Mouse (Mus musculus) testis, postnatal 10 days (tissue): Measurements from ENCODE around the gene Nfic.

ENCODE experiments used
- DNase-seq: peaks from one replicate; pipeline ENCODE4 v3.0.0; 2021; ENCODE audit warnings: low spot score

Gene Nfic

GRCm38 (mm10) chr10:81485479-81486018 lies 30.1 kb upstream of the Nfic start:
- DNase-seq, result no peak

DNA sequence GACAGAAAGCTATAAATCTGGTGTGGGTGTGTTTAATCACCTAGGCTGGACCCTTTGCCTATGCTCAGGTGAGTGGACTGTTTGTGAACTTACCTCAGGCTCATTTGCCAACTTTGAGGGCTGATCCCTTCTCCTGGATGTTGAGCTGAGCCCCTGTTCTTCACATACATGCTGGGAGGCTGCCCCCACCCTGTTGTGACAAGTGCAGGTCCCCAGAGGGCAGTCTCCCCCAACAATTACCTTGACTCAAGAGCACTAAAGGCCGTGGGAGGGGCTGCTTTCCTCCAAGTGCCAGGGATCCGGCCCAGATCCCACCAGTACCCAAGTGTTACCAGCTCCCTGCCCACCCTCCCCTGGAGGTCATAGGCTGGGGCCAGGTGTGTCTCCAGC lies 29.6 kb upstream of the Nfic start:
- DNase-seq, result no peak

GRCm38 (mm10) chr10:81484441-81485059 lies 29.1 kb upstream of the Nfic start:
- DNase-seq, result no peak

DNA sequence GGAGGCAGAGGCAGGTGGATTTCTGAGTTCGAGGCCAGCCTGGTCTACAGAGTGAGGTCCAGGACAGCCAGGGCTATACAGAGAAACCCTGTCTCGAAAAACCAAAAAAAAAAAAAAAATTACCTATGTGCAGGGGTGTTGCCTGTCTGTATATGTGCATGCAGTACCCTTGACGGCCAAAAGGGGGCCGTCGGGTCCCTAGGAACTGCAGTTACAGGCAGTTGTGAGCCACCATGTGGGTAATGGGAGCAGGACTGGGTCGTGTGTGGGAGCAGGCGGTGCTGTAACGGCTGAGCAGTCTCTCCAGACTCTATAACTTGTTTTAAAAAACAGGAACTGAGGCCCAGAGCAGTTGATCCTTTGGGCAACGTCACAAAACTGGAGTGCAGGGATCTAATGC lies 28.5 kb upstream of the Nfic start:
- no peak for DNase-seq

DNA sequence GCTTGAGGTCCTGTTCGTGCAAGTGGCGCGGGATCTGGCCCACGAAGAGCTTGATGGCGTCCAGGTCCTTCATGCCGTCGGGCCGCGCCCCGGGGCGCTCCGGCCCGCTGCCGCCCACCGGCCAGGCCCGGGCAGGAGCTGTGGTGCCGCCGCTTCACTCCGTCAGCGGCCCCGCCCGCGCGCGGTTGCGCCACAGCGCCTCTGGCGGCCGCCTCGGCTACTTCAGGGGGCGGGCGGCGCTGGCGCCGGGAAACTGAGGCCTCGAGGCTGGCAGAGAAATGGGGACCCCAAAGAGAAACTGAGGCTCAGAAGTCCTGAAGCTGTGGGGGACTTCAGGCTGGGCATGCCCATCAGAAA lies 27.1 kb upstream of the Nfic start, which contains the start of gene Celf5:
Gene Celf5 (minus strand): TSS at position 177 of the 357 bp plus-strand sequence.
- peak; percentile 72 for DNase-seq

DNA sequence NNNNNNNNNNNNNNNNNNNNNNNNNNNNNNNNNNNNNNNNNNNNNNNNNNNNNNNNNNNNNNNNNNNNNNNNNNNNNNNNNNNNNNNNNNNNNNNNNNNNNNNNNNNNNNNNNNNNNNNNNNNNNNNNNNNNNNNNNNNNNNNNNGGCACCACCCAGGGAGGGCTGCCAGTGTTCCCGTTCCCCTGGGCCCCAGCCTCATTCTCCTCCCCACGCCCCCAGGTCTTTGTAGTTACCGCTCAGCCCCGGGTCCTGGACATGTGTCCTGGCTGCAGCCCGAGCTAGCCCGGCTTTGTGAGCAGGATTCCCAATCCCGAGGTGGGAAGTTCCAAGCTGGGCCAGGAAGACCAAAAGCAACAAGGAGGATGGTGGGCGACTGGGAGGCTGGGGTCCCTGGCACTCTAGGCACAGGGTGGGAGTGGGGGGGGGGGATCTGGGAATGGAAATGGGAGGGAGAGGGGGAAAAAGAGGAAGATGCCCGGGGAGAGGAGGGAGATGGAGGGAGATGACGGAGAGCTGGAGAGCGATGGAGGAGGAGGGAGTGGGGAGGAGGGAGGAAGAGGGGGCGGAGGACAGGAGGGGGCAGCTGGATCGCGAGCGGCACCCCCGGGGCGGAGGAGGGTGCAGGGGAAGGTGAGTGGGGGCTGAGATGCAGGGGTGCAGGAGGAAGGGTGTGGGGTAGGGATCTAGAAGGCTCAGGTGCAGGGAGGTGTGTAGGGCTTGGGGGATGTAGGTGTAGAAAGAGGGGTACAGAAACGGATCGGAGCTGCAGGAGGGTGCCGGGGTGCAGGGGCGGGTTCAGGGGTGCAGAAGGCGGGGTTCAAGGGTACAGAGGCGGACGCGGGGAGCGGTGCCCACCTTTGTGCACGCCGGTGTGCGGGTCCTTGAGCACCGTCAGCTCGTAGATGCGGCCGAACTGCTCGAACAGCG lies 26.4 kb upstream of the Nfic start:
- no peak for DNase-seq

GRCm38 (mm10) chr10:81474461-81474860 lies 19.0 kb upstream of the Nfic start:
- DNase-seq, result no peak

DNA sequence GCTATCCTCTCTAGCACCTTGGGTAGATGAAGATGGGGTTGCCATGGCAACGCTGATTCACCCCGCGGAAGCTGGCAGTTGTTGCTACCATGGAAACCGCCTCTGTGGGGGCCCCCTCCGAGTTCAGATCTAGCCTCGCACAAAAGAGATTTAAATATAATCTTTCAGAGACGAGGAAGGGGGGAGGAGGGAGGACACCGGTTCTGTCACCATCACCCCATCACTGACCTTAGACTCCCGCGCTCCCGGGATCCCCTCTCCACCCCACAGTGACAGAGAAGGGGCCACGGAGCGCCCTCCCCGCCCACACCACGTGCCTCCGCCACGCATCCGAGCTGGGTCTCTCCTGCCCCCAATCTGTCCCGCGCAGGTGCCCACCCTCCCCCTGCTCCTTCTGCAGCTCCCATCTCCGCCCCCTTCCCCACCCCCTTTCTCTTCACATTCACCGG lies 17.6 kb upstream of the Nfic start:
- no peak for DNase-seq

DNA sequence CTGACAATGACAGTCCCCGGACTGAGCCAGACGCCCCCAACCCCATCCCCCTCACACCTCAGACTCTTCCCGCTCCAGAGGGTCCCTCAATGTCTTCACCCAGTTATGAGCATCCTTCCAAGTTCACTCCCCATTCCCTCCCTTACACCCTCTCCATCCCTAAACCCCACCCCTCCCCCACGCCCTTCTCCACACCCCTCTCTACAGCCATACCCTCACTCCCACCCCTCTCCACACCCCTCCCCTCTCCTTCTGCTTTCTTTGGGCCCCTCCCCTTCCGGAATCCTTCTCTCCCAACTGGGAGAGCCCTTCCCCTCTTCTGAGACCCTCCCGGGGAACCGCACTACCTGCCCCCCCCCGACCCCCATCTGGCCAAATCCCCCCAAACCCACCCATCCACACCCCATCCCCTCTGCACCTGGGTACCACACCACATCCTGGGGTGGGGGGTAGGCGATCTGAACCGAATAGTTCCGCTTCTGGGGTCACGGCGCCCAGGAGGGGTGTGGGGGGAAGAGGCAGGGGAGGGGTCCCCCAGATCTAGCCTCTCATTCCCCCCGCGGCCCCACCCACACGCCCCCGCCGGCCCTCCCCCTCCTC lies 17.1 kb upstream of the Nfic start:
- DNase-seq, result no peak

DNA sequence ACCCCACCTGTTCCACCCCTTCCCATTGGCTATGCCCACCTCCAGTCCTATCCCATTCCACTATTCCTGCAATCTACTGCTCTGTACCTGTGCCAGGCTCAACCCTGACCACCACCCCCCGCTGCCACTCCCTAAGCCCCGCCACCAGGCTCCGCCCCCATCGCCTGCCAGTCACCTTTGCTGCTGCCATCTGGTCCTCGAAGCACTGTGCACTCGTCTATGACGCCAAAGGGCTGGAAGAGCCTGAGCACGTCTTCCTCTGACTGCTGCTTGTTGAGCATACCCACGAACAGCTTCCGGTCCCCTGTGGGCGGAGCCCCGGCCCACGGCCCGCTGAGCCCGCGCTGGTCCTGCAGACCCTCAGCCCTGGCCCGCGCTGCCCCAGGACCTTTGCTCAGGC lies 15.0 kb upstream of the Nfic start:
- no peak for DNase-seq

- no peak for DNase-seq
Observed at GRCm38 (mm10) chr10:81469253-81469652, 13.8 kb upstream of the Nfic start.

DNA sequence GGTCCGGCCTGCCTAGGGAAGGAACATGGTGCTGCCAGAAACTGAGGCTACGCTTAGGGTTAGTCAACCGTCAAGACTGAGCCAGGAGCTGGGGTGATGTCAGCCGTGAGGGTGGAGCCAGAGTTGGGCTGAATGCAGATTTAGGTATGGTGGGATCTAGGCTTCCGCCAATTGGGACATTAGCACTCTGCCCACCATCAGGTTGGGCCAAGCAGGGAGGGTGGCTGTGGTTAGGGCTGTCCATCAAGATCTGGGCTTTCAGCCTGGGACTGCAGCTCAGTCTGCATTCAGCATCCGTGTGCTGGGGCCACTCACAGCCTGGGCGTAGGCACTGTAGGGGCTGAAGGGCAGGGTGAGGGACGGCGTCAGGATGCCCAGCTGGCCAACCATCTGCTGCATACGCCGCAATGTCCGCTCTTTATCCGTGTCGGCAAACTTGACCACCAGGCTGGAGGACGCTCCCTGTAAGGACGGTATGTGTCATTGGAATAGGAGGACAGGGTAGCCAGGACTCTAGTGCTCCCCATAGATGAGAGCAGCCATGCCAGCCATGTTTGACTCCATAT lies 12.3 kb upstream of the Nfic start:
- peak; percentile 38 for DNase-seq

GRCm38 (mm10) chr10:81466881-81467280 lies 11.4 kb upstream of the Nfic start:
- peak; percentile 38 for DNase-seq

DNA sequence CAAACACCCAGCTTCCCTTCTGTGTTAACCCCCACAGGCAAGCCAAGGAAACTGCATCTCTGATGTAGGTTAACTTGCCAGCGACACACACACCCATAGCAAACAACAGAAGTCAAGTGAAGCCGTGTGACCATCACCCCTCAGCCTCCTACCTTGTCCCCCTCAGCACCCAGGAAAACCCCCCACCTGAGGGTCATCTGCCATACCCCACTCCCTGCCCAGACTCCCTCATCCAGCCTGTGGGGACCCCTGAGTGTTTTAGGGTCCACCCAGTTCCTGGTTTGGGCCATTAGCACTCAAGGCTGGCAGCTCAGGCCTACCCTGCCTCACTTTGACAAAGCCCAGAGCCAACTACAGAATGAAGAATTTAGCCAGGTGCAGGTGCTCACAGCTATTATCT lies 10.6 kb upstream of the Nfic start:
- DNase-seq, result no peak

DNA sequence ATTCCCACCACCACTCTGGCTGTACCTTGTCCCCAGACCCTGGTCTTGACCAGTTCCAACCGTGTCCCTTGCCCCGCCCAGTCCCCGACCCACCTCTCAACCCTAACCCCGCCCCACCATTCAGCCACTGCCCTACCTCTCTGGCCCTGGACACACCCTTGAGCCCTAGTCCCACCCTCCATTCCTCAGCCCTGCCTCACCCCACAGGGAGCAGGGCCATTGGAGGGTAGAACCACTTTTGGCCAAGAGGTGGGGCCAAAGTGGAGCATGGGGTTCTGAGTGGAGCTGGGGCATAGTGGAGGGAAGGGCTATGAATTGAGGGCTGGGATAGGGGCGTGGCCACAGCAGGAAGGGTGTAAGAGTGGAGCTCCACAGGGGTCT lies 9.8 kb upstream of the Nfic start:
- DNase-seq, result peak; percentile 44

- DNase-seq, result peak; percentile 70
Observed at GRCm38 (mm10) chr10:81464405-81465264, 9.2 kb upstream of the Nfic start.

DNA sequence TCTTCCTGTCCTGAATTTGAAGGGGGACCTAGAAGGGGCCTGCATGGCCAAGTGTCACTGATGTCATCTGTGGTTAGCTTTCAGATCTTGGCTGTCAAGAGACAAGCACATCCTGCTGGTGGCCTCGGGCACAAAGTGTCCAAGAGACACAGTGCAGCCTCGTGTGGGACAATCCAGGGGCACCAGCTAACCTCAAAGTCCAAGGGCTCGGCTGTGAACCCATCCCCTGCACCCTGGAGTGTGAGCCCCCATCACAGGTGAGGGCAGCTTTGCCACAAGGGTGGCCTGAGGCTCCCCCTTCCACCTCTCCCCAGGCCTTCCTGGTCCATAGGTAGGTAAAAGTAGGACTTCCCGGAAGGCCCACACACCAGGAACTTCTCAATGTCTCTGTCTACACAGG lies 8.1 kb upstream of the Nfic start:
- peak; percentile 33 for DNase-seq

GRCm38 (mm10) chr10:81462917-81463316 lies 7.5 kb upstream of the Nfic start:
- DNase-seq, result peak; percentile 37

DNA sequence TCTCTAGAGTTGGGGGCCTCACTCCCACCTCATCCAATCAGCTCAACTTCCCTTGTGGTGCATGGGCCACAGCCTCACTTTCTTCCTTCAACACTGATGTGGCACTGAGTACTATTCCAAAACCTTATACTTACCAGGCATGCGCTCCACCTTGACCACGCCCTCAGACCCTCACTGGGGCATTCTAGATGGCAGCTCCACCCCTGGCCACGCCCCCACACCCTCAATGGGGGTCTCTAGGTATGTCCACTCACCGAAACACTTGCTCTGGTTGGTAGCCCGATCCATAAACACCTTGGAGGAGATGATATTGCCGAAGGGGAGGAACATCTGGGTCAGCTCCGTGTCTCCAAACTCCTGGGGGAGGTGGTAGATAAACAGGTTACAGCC lies 7.0 kb upstream of the Nfic start:
- peak; percentile 61 for DNase-seq

DNA sequence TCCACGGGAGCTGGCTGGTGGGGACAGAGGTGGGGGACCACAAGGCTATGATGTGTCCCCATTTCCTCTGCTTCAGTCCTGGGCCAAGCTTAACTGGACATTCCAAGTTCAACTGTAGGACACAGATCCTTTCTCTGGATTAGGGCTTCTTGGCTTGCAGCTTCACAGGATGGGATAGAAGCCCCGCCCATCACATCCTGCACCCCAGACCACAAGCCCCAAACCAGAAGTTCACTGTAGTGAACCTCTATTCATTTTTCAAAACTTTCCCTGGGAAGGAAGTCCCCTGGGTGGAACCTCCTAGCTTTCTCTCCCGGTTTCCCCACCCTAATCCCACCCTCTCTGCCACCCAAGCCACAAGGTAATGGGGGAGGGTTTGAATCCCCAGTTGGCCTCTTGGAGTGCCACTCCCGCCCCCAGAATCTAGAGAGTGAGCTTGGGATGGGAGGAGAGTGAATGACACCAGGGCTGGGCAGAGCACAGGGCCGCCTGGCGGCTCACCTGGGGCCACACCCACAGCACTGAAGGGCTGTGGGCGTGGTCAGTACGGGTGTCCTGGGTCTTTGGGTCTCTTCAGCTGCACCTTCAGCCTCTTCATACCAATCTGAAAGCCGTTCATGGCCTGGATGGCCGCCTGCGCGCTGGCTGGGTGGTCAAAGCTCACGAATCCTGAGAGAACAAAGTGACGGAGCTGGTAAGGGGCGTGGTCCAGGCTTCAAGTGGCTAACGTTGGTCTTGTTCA lies 6.4 kb upstream of the Nfic start:
- DNase-seq, result peak; percentile 45

- peak; percentile 40 for DNase-seq
Observed at GRCm38 (mm10) chr10:81460951-81461350, 5.5 kb upstream of the Nfic start.
